In genomic region chr9:107985131-107986119, GRCm38 (mm10) we compare ENCODE assay signal across 8 mouse cellular contexts. TPM values are rescaled to one million over a fixed set of nuclear protein-coding genes. Genes with fewer than 3 reads are reported as not detected.
DNase-seq lines count a peak whose midpoint lies in the region; ATAC-seq and TF ChIP-seq lines count a peak whose summit lies in the region.

Gene Inka1 (minus strand): TSS chr9:107985879.

- peaks cover 4% of the 10 kb centered on the region for H3K27me3 ChIP-seq in erythroblast, embryonic 14.5 days (ENCODE audit: control insufficient read depth)
- no peaks in the 10 kb centered on the region for H3K27me3 ChIP-seq in heart, embryonic 11.5 days (ENCODE audit: control insufficient read depth, insufficient read depth, low read length)
- no peaks in the 10 kb centered on the region for H3K27me3 ChIP-seq in kidney, embryonic 15.5 days
- H3K27me3 ChIP-seq in liver, embryonic 12.5 days (replicated peaks): no peaks in the 10 kb centered on the region
- no peaks in the 10 kb centered on the region for H3K27me3 ChIP-seq in stomach, embryonic 14.5 days (ENCODE audit: control insufficient read depth, insufficient read depth, low read length)

- H3K9me3 ChIP-seq in erythroblast, embryonic 14.5 days (ENCODE audit: control insufficient read depth, low read length): no peaks in the 10 kb centered on the region
- no peaks in the 10 kb centered on the region for H3K9me3 ChIP-seq in heart, embryonic 11.5 days (replicated peaks; ENCODE audit: control insufficient read depth, low read length)
- no peaks in the 10 kb centered on the region for H3K9me3 ChIP-seq in kidney, embryonic 15.5 days (replicated peaks)
- H3K9me3 ChIP-seq in liver, embryonic 12.5 days (replicated peaks): no peaks in the 10 kb centered on the region
- no peaks in the 10 kb centered on the region for H3K9me3 ChIP-seq in stomach, embryonic 14.5 days (ENCODE audit: control insufficient read depth, low read depth, low read length)

- TF ChIP-seq POLR2A in brain, embryonic 14.5 days (IDR thresholded peaks at IDR 0.05; ENCODE audit: borderline replicate concordance, extremely low read depth, insufficient read depth, insufficient read length, poor library complexity, severe bottlenecking): no peak

- H3K4me2 ChIP-seq in heart, embryonic 11.5 days: peak within 1 kb of the TSS; percentile 67
- peak within 1 kb of the TSS; percentile 82 for H3K4me2 ChIP-seq in kidney, embryonic 15.5 days
- peak within 1 kb of the TSS; percentile 86 for H3K4me2 ChIP-seq in liver, embryonic 12.5 days
- peak within 1 kb of the TSS; percentile 88 for H3K4me2 ChIP-seq in stomach, embryonic 14.5 days (replicated peaks; ENCODE audit: low read depth, low read length)

- peak within 1 kb of the TSS; percentile 78 for H3K4me3 ChIP-seq in erythroblast, embryonic 14.5 days (replicated peaks)
- H3K4me3 ChIP-seq in heart, embryonic 11.5 days (ENCODE audit: low read depth, low read length): peak within 1 kb of the TSS; percentile 59
- peak within 1 kb of the TSS; percentile 77 for H3K4me3 ChIP-seq in kidney, embryonic 15.5 days (replicated peaks)
- H3K4me3 ChIP-seq in liver, embryonic 12.5 days: peak within 1 kb of the TSS; percentile 82
- H3K4me3 ChIP-seq in stomach, embryonic 14.5 days (ENCODE audit: low read depth, low read length): peak within 1 kb of the TSS; percentile 45

- peaks cover 52% of the 10 kb centered on the region for H3K36me3 ChIP-seq in erythroblast, embryonic 14.5 days (ENCODE audit: control insufficient read depth)
- H3K36me3 ChIP-seq in heart, embryonic 11.5 days (ENCODE audit: control insufficient read depth, insufficient read depth, low read length): no peaks in the 10 kb centered on the region
- H3K36me3 ChIP-seq in kidney, embryonic 15.5 days: no peaks in the 10 kb centered on the region
- peaks cover 45% of the 10 kb centered on the region for H3K36me3 ChIP-seq in liver, embryonic 12.5 days
- no peaks in the 10 kb centered on the region; the same call in 1 of the 2 replicates for H3K36me3 ChIP-seq in stomach, embryonic 14.5 days (ENCODE audit: control insufficient read depth, insufficient read depth, low read length)

- TF ChIP-seq CTCF in brain, embryonic 14.5 days (IDR thresholded peaks at IDR 0.05; ENCODE audit: borderline replicate concordance, extremely low read depth, insufficient read depth, insufficient read length): no peak

- H3K9ac ChIP-seq in heart, embryonic 11.5 days (ENCODE audit: low read depth, low read length): peak within 1 kb of the TSS; percentile 86
- H3K9ac ChIP-seq in kidney, embryonic 15.5 days: peak within 1 kb of the TSS; percentile 61
- peak within 1 kb of the TSS; percentile 93 for H3K9ac ChIP-seq in liver, embryonic 12.5 days
- peak within 1 kb of the TSS; percentile 59 for H3K9ac ChIP-seq in stomach, embryonic 14.5 days (replicated peaks; ENCODE audit: low read depth, low read length)

- 1% methylated on average over 57 of the region's 58 CpGs for WGBS in heart, embryonic 11.5 days (ENCODE audit: insufficient replicate concordance)
- under 1% methylated on average over 58 of the region's 58 CpGs for WGBS in kidney, embryonic 15.5 days
- WGBS in liver, embryonic 12.5 days (ENCODE audit: insufficient replicate concordance): under 1% methylated on average over 58 of the region's 58 CpGs
- under 1% methylated on average over 56 of the region's 58 CpGs for WGBS in stomach, embryonic 14.5 days

- peak; percentile 92 for DNase-seq in CD4-positive helper T cell, adult 2 months (ENCODE audit: low read depth, low spot score)
- DNase-seq in brain, embryonic 14.5 days (ENCODE audit: low read depth): peak; percentile 84
- peak; percentile 93 for DNase-seq in naive thymus-derived CD4-positive, alpha-beta T cell, adult 2 months (ENCODE audit: low read depth)

- H3K27ac ChIP-seq in heart, embryonic 11.5 days (ENCODE audit: low read depth, low read length): peak within 1 kb of the TSS; percentile 100
- H3K27ac ChIP-seq in kidney, embryonic 15.5 days: peak within 1 kb of the TSS; percentile 100
- H3K27ac ChIP-seq in liver, embryonic 12.5 days: peak within 1 kb of the TSS; percentile 98
- H3K27ac ChIP-seq in stomach, embryonic 14.5 days (ENCODE audit: low read length): peak within 1 kb of the TSS; percentile 100

- peaks cover 84% of the 10 kb centered on the region for H3K4me1 ChIP-seq in erythroblast, embryonic 14.5 days (ENCODE audit: control insufficient read depth)
- peaks cover 53% of the 10 kb centered on the region for H3K4me1 ChIP-seq in heart, embryonic 11.5 days (ENCODE audit: control insufficient read depth, insufficient read depth, low read length)
- peaks cover 61% of the 10 kb centered on the region for H3K4me1 ChIP-seq in kidney, embryonic 15.5 days
- H3K4me1 ChIP-seq in liver, embryonic 12.5 days: peaks cover 78% of the 10 kb centered on the region
- H3K4me1 ChIP-seq in stomach, embryonic 14.5 days (ENCODE audit: control insufficient read depth, insufficient read depth, low read length): peaks cover 35% of the 10 kb centered on the region

- peak; percentile 64 for ATAC-seq in heart, embryonic 11.5 days (replicated peaks; ENCODE audit: insufficient number of reproducible peaks, low FRiP score, low TSS enrichment)
- ATAC-seq in kidney, embryonic 15.5 days (replicated peaks; ENCODE audit: low FRiP score): peak; percentile 57
- ATAC-seq in liver, embryonic 12.5 days: peak; percentile 75
- peak; percentile 59 for ATAC-seq in stomach, embryonic 14.5 days (ENCODE audit: insufficient number of reproducible peaks, insufficient read depth, low FRiP score, low read depth)

RNA-seq across cellular contexts. Expression of gene Inka1, which starts in this region (rescaled TPM):
- polyA plus RNA-seq in brain, embryonic 14.5 days (2012; rRNA removed): 13.3 and 14.6 TPM in 2 replicates
- 15.9 and 16.0 TPM in 2 replicates for polyA plus RNA-seq in erythroblast, embryonic 14.5 days (2012)
- 66.6 and 66.8 TPM in 2 replicates for polyA plus RNA-seq in heart, embryonic 11.5 days (2014; fragmentation: Nextera tagmentation; extraction: Ambion mirVana)
- 61.7 and 70.4 TPM in 2 replicates for polyA plus RNA-seq in kidney, embryonic 15.5 days (2015; fragmentation: Nextera tagmentation; extraction: Ambion mirVana)
- 64.3 and 68.7 TPM in 2 replicates for polyA plus RNA-seq in liver, embryonic 12.5 days (2016; fragmentation: Nextera tagmentation; extraction: Ambion mirVana)
- polyA plus RNA-seq in stomach, embryonic 14.5 days (2014; fragmentation: Nextera tagmentation; extraction: Ambion mirVana): 52.9 and 64.9 TPM in 2 replicates

Comparison
In these comparisons a context has a peak if more than half of its experiments do, and no peak if none do; other contexts are left out.
1. Peak in every context shown above with its lines: DNase-seq, ATAC-seq, H3K4me3 ChIP-seq and H3K27ac ChIP-seq.